Mouse (Mus musculus): ENCODE data around the gene Sult1b1. TPM values are rescaled to one million over a fixed set of nuclear protein-coding genes. Genes with fewer than 3 reads are reported as not detected.
"Not testable (repeated sequence)": the region's sequence is repeated elsewhere in the genome, so short reads cannot be mapped to it uniquely, and the experiment has no call there.

Sult1b1 gene
- total and polyA plus RNA-seq, 3 experiments = not detected

- Histone ChIP-seq H3K9ac (ENCODE audit: insufficient read depth, low read depth) (no peak overlapping the region), H3K27me3 (replicated peaks) (no peaks in the 10 kb centered on the region), H3K4me1 (ENCODE audit: control insufficient read depth in 1 of 2, insufficient read depth in 2 of 2) (no peaks in the 10 kb centered on the region), H3K4me3 (replicated peaks in 1 of 3; ENCODE audit: low read depth in 2 of 3, low read length in 2 of 3, poor library complexity in 1 of 3) (no peak overlapping the region), H3K36me3 (replicated peaks in 1 of 2; ENCODE audit: control insufficient read depth in 1 of 2, insufficient read depth in 1 of 2, low read length in 1 of 2) (no peaks in the 10 kb centered on the region), H3K79me2 (replicated peaks; ENCODE audit: control insufficient read depth, extremely low read depth, insufficient read depth, poor library complexity, severe bottlenecking) (no peaks in the 10 kb centered on the region), H3K27ac (ENCODE audit: insufficient read depth, low read depth) (no peak overlapping the region), H3K9me3 (replicated peaks; ENCODE audit: low read length) (no peaks in the 10 kb centered on the region), H3K4me2 (ENCODE audit: insufficient read depth, low read depth, poor library complexity, severe bottlenecking) (no peak overlapping the region)
- no peak for DNase-seq (ENCODE audit: extremely low read depth)
- TF ChIP-seq MXI1 (IDR thresholded peaks at IDR 0.05; ENCODE audit: low read depth, low read length) (no peak), ETS1 (conservative IDR thresholded peaks at IDR 0.05; ENCODE audit: low read depth, low read length) (no peak), RCOR1 (conservative IDR thresholded peaks at IDR 0.05; ENCODE audit: low read depth, low read length) (no peak), UBTF (IDR thresholded peaks at IDR 0.05; ENCODE audit: low read depth, low read length) (no peak)
- dilution Hi-C loops (cut with MboI; ENCODE audit: extremely low pct_ligation_motif_present, extremely low pct_unique_long_range_greater_than_20kb, low sequenced_read_pairs) = no loop called here
- in situ Hi-C loops (cut with MboI; ENCODE audit: low pct_ligation_motif_present, low pct_unique_long_range_greater_than_20kb, low sequenced_read_pairs) = no loop called here
Observed at GRCm38 (mm10) chr5:87498936-87499335, 39.1 kb downstream of the Sult1b1 start.

DNA sequence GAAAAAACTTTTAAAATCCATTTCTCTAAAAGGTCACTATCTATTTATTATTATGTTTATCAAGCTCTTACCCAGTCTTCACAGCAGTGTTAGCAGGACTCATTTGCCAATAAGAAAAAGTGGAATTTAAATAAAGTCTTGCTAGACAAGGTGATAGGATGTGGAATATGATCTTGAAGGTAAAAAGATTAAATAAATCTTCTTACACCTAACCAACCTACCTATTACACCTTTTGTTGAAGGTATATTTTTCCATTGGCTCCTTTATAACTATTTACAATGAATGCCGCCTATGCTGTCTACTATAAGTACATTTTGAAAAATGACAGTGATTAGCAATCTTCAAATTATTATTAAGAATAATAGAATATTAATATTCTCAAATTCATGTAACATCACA lies 47.2 kb downstream of the Sult1b1 start, which contains the start of gene Ugt2a1:
Gene Ugt2a1 (minus strand): TSS at position 101 of the 400 bp plus-strand sequence.
- no peaks in the 10 kb centered on the region for H3K36me3 ChIP-seq (replicated peaks in 1 of 2; ENCODE audit: control insufficient read depth in 1 of 2, insufficient read depth in 1 of 2, low read length in 1 of 2)
- H3K79me2 ChIP-seq (replicated peaks; ENCODE audit: control insufficient read depth, extremely low read depth, insufficient read depth, poor library complexity, severe bottlenecking) = no peaks in the 10 kb centered on the region
- H3K9me3 ChIP-seq (replicated peaks; ENCODE audit: low read length) = no peaks in the 10 kb centered on the region
- H3K27me3 ChIP-seq (replicated peaks) = no peaks in the 10 kb centered on the region
- H3K4me2 ChIP-seq (ENCODE audit: insufficient read depth, low read depth, poor library complexity, severe bottlenecking) = no peak within 1 kb of the TSS
- no peak for DNase-seq (ENCODE audit: extremely low read depth)
- H3K27ac ChIP-seq (ENCODE audit: insufficient read depth, low read depth) = no peak within 1 kb of the TSS
- TF ChIP-seq MAFK (IDR thresholded peaks at IDR 0.05; ENCODE audit: insufficient replicate concordance, low read length) (no peak), E2F4 (IDR thresholded peaks at IDR 0.05; ENCODE audit: insufficient replicate concordance, low read depth, low read length) (no peak), NRF1 (IDR thresholded peaks at IDR 0.05; ENCODE audit: low read depth, low read length) (no peak), IRF4 (IDR thresholded peaks at IDR 0.05; ENCODE audit: low read depth, low read length) (no peak), ZNF384 (IDR thresholded peaks at IDR 0.05; ENCODE audit: low read depth, low read length) (no peak), POLR2A (IDR thresholded peaks at IDR 0.05; ENCODE audit: low read depth, low read length) (no peak)
- dilution Hi-C loops (cut with MboI; ENCODE audit: extremely low pct_ligation_motif_present, extremely low pct_unique_long_range_greater_than_20kb, low sequenced_read_pairs) = no loop called here
- no peak within 1 kb of the TSS for H3K9ac ChIP-seq (ENCODE audit: insufficient read depth, low read depth)
- no peaks in the 10 kb centered on the region for H3K4me1 ChIP-seq (ENCODE audit: control insufficient read depth in 1 of 2, insufficient read depth in 2 of 2)
- in situ Hi-C loops (cut with MboI; ENCODE audit: low pct_ligation_motif_present, low pct_unique_long_range_greater_than_20kb, low sequenced_read_pairs) = no loop called here
- no peak within 1 kb of the TSS for H3K4me3 ChIP-seq (replicated peaks in 1 of 3; ENCODE audit: low read depth in 2 of 3, low read length in 2 of 3, poor library complexity in 1 of 3)

GRCm38 (mm10) chr5:87486706-87487105 lies 51.3 kb downstream of the Sult1b1 start, which contains the start of gene Gm43638:
TSS of gene Gm43638 (minus strand) at chr5:87486806.
- H3K79me2 ChIP-seq (replicated peaks; ENCODE audit: control insufficient read depth, extremely low read depth, insufficient read depth, poor library complexity, severe bottlenecking); H3K9me3 ChIP-seq (replicated peaks; ENCODE audit: low read length); H3K4me2 ChIP-seq (ENCODE audit: insufficient read depth, low read depth, poor library complexity, severe bottlenecking); H3K27ac ChIP-seq (ENCODE audit: insufficient read depth, low read depth); H3K4me3 ChIP-seq (replicated peaks in 1 of 3; ENCODE audit: low read depth in 2 of 3, low read length in 2 of 3, poor library complexity in 1 of 3); H3K4me1 ChIP-seq (ENCODE audit: control insufficient read depth in 1 of 2, insufficient read depth in 2 of 2); H3K9ac ChIP-seq (ENCODE audit: insufficient read depth, low read depth); in situ Hi-C loops (cut with MboI; ENCODE audit: low pct_ligation_motif_present, low pct_unique_long_range_greater_than_20kb, low sequenced_read_pairs); H3K36me3 ChIP-seq (replicated peaks in 1 of 2; ENCODE audit: control insufficient read depth in 1 of 2, insufficient read depth in 1 of 2, low read length in 1 of 2); H3K27me3 ChIP-seq (replicated peaks); dilution Hi-C loops (cut with MboI; ENCODE audit: extremely low pct_ligation_motif_present, extremely low pct_unique_long_range_greater_than_20kb, low sequenced_read_pairs); DNase-seq (ENCODE audit: extremely low read depth): not testable (repeated sequence)
